Mouse (Mus musculus) kidney, adult 9 months (tissue): ENCODE measurements around the gene Rita1.

Experiments
- DNase-seq: peaks from one replicate; pipeline ENCODE4 v3.0.0; 2022

The Rita1 gene

DNA sequence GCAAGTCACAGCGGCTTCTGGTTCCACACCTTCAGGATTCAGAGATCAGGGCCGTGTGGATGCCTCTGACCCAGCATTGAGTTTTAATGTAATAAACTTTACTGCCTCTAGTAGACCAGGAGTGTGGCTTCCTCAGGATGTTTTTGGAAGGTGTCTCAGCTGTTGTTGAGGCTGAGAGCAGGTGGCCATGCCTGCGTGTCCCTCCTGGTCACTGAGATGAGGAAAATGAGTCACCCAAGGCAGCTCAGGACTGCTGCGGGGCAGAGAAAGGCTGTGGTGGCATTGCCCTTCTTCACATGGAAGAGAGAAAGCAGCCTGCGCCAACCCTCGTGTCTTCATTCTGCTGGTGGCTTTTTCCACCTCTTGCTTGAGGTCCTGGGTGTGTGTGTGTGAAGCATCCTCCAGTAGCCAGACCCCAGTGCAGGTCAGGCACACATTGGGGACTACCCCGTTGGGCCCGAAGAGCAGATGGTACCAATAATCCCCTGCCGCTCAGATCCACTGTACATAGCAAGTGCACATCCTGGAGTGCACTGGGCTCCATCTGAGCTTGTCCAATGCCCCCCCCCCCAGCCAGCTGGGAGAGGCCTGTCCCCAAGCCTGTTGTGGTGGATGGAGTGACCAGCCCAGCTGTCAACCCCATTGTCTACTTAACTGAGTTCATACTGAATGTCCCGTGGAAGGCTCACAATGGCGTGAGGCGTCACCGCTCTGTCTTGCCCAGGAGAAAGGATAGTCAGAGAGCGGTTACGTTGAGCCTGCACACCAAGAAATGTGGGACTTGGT is 15.3 kb upstream of the Rita1 start:
- DNase-seq, result no peak

DNA sequence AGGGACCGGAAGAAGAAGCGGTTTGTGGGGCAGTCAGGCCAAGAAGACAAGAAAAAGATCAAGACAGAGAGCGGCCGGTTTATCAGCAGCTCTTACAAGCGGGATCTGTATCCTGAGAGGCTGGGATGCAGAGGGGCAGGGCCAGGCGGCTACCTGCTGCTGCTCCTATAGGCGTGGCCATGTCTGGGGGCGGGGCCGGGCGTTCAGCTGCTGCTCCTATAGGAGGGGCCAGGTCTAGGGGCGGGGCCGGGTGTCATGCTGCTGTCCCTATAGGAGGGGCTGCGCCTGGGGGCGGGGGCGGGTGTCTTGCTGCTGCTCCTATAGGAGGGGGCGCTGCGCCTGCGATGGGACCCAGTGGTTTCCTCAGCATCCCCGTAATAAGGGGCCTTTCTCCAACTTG is 14.0 kb upstream of the Rita1 start:
- no peak for DNase-seq

DNA sequence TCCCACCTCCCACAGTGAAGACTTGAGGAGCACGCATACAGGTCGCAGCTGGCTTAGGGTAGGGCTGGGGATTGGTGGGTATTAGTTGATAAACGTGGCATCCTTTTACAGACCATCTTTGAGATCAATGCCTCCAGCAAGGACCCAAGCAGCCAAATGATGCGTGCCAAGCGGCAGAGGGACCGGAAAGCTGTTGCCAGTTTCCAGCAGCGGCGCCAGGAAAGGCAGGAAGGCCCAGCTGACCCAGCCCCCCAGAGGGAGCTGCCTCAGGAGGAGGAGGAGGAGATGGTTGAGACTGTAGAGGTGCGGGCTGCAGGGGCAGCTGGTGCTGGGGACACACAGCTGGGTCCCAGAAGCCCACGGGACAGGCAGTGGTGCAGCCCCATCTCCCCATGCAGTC is 12.0 kb upstream of the Rita1 start:
- DNase-seq, result no peak

DNA sequence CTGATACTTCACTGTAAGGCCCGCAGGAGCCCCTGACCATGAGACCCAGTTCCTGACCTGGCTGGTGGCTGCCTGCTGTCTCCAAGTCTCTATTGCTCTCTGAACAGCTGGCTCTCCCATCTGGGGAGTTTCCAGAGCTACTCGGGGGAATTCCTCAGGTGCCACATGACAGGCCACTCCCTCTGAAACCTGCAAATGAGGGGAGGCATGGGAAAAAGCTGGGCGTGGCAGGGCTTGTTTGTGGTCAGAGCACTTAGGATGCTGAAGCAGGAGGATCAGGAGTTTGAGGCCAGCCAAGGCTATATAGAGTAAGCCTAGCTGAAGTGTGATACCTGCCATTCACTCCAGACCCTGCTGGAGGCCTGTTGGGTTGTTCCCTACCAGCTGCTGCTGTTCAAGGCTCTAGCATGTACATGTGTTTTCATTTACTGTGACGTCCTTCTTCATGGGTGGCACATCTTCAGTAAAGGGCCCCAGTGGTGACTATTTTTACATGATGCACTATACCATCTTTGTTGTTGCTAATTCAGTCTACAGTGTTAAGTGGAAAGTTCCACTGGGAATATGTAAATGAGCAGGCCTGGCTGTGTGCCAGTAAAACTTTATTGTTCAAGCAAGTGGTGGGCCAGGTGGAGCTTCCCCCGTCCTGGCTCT is 9.9 kb upstream of the Rita1 start:
- peak; percentile 51 for DNase-seq

DNA sequence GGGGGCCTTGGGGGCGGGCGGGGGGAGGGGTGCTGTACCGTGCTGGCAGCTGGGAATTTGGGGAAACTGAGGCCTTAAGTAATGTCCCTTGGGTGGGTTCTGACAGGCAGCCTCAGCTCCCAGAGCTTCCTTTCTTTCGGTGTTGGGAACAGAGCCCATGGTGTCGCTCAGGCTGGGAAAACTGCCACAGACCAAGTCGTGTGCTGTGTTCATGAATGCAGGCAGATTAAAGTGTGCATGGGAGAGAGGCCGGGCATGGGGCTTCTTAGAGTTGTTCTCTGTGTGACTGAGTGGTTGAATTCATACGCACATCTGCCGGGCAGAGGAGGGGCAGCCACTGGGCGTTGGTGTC is 9.4 kb upstream of the Rita1 start:
- DNase-seq, result no peak

DNA sequence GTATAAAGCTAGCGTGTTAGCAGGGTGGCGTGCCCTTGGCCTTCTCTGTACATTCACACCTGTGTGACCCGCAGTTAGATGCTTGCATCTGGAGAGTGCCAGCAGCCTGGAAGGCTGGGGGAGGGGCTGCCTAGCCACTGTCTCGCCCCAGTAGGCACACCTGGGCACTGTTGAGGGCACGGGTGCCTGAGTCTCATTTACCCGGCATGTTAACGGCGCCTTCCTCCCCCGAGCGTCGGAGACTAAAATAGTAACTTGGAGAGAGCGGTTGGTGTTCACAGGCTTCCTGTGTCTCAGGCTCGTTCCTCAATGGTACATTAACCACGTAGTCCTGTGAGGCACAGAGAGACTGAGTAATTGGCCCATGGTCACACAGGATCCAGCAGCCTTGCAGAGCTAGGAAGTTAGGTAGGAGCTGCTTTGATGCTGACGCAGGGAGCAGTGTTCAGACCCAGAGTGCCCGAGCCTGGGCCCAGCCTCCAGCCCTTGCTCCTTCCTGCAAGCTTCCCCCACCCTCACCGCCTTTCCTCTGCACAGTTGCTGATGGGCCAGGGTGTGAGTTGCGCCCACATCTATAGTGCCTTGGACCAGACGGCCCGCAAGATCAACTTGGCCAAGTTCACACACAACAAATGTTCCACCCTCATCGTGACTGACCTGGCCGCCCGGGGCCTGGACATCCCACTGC is 8.8 kb upstream of the Rita1 start:
- peak; percentile 70 for DNase-seq

DNA sequence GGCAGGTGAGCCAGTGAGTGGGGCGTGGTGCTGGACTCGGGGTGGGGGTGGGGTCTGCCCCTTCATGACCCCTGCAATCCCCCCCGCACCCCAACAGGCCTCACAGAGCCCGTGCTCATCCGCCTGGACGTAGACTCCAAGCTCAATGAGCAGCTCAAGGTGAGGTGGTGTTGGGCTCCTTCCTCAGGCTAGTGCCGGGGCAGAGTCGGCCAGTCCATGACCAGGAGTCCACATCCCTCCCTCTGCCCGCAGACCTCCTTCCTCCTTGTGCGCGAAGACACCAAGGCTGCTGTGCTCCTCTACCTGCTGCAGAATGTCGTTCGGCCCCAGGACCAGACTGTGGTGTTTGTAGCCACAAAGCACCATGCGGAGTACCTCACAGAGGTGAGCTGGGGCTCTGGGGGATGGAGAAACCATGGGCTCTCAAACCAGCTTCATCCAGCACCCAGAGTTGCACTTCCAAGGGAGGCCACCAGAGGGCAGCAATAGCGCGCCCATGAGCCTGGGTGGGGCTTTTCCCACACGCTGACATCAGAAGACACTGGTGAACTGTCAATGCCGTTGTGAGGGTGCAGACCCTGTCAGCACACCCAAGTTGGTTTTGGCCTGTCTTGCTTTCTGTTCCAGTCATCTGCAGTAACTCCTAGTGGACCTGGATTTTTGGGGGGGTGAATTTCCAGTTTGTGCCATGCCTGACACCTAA is 8.1 kb upstream of the Rita1 start:
- peak; percentile 85 for DNase-seq

DNA sequence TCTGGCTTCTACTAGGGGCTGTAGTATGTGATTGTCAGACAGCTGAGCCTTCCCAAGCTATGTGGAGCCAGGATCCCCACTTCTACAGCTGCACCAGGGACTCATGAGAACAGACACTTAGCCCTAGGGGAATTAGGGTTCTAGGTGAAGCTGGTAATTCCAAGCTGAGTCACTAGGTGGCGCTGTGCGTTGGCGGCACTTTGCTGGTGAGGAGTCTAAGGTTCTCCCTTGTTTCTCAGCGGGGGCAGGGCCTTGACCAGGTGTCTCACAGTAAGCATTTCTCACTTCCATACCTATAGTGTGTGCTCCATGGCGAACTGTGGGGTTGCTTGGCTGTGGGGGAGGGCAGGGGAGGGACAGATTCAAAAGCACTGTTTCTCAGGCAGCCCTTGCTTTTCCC is 6.8 kb upstream of the Rita1 start:
- DNase-seq, result peak; percentile 62

DNA sequence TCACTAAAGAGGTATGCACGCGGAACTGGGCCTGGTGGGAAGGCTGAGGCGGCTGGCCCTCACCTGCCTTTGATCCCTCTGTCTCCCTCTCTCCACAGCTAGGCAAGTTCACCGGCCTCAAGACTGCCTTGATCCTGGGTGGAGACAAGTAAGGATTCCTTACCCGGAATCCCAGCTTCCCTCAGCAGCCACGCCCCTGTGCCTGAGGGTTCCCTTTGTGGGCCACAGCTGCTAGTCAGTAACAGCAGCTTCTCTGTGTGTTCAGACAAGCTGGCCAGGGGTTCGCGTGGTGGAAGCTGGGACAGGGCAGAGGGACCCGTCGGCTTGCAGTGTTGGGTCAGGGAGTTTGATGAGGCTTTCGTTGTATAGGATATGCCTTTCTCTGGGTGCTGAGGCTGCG is 6.4 kb upstream of the Rita1 start:
- no peak for DNase-seq

DNA sequence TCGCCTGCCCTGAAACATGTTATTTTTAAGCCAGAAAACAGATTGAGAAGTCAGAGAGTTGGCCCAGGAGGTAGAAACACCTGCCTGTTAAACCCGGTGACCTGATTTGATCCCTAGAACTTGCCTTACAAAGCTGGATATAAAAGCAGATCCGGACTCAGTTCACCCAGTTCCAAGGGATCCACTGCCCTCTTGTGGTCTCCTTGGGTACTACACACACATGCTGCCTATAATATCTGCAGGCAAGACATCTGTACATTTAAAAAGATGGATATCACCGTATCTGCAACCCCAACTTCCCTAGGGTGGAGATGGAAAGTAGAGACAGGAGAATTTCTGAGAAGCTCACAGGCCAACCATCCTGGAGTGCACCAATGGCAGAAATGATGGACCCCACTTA is 3.5 kb upstream of the Rita1 start:
- peak; percentile 53 for DNase-seq

DNA sequence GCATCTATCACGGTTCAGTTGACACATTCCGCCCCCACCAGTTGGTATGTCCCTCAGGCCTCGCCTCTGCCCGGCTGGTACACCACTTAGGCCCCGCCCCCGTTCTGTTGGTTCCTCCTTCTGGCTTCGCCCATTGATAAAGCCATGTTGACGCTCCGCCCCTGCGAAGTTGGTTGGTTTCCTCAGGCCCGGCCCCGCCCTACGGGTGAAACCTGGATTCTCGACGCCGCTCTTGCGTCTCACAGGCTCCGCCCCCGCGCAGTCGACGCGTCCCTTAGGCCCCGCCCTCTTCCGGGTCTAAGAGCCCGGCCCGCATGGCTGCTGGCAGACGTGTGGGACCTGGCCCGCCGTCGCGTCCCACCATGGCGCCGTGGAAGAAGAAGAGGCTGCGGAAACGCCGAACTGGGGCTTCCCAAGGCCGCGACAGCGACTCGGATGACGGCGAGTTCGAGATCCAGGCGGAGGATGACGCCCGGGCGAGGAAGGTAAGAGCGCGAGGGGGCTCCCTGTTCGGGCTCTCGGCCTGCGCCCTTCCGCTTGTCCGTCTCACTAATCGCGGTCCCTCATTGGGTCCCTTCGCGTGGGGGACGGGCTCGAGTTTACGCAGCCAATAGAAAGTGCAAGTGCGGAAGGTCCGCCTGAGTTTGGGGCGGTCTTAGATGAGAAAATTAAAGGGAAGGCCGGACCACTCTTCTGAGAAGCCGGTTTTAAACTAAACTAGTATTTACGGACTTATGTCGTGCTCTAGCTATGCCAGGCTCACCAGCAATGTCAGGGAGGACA is 624 bp upstream of the Rita1 start:
- DNase-seq, result peak; percentile 100

DNA sequence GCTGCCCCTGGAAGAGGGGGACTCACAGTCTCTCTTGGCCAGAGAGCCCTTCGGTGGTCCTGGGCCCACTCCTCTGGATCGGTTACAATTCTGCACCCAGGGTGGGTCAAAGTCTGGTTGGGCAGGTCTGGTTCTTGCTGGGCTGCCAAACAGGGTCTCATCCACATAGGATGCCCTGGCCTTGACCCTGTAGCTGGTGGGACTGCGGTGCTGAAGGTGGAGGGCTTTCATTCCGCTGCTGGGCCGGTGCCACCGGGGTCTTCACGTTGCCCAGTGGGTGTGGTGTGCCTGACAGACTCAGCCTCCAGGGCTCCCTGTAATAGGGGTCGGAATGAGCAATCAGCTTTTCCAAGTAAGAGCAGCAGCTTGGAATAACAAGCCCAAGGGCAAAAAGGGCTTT is 973 bp downstream of the Rita1 start:
- peak; percentile 34 for DNase-seq

DNA sequence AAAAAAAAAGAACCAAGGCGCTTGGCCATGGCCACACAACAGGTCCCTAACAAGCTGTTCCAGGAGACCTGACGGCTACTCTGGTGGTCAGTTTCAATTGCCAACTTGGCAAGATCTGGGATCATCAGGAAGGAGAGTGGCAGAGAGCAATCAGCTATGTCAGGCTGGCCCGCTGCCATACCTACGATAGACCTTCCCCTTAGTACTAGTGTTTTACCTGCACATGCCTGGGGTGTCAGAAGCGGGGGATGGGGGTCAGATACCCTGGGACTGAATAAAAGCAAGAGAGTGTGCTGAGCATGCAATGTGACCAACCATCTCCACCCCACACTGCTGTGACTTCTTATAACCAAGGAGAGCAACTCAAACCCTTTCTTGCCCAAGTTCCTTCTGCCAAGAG is 1.5 kb downstream of the Rita1 start:
- peak; percentile 52 for DNase-seq

DNA sequence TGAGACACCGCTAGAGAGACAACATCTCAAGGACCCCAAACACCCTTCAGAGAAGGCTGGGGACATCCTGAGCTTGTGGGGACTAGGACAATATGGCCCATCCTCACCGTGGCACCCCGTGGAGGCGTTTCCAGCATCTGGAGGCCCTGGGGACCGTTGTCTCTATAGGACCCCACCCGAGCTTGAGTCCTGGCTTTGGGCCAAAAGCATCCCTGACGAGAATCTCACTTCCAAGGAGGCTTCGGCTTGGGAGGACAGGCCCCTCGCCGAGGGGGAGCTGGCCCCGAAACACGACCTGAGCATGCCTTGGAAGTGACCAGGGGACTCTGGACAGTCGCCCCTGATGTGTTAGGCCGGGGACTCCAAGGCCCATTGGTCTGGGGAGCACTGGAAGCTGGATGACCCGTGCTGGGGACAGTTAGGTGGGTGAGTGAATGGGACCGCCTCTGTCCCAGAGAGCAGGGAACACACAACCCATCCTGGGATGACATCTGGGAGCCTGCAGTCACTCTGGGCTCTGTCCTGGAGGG is 3.1 kb downstream of the Rita1 start:
- no peak for DNase-seq

DNA sequence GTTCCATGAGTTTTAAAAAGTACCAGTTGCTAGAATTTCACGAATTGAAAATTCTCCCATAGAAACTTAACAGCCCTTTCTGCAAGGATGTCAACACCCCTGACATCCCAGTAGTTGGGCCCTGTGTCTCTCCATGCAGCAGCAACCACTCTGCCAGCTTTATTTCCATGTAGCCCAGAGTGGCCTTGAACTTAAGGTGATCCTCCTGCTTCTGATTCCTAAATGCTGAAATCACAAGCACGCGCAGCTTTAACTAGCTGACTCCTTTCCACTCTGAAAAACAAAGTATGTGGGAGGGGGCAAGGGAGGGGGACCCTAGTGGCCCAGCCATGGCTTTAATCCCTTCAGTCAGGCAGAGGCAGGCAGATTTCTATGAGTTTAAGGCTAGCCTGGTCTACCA is 5.1 kb downstream of the Rita1 start:
- no peak for DNase-seq

DNA sequence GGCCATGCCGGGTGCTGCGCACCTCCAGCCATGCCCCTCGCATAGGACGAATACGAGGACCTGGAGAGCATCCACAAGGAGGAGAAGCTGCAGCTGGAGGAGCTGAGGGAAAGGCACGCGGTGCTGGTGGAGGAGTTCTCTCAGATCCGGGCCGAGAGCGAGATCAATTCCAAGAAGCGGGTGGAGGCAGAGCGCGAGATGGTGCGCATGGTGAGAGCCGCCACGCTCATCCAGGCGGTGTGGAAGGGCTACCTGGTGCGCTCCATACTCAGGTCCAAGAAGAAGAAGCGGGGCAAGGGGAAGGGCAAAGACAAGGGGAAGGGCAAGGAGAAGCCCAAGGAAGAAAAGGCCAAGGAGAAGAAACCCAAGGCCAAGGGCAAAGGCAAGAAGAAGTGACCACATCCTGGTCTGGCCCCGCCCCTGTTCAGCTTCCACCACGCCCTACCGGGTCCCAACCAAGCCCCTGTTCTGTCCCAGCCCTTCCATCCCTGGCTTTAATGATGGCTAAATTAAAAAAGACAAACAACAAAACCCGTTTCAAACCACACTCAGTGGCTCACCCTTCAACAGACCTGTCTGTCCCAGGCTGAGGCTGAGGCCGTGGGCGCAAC is 5.7 kb downstream of the Rita1 start:
- no peak for DNase-seq

DNA sequence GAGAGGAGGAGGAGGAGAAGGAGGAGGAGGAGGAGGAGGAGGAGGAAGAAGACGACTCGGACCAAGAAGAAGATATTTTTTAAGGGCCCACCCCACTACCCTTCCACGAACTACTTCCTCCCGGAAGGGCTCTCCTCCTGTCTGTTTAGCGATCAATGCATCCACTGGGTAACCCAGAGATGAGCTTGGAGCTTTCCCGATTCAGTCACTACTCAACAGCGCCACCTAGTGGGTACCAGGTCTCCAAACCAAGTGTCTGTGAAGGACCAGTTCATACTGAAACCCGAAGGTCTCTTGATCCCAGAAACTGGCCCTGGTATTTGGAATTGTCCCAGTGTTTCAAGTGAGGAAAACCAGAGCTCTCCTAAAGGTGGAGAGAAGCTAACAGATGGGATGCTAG is 6.7 kb downstream of the Rita1 start:
- DNase-seq, result peak; percentile 87

DNA sequence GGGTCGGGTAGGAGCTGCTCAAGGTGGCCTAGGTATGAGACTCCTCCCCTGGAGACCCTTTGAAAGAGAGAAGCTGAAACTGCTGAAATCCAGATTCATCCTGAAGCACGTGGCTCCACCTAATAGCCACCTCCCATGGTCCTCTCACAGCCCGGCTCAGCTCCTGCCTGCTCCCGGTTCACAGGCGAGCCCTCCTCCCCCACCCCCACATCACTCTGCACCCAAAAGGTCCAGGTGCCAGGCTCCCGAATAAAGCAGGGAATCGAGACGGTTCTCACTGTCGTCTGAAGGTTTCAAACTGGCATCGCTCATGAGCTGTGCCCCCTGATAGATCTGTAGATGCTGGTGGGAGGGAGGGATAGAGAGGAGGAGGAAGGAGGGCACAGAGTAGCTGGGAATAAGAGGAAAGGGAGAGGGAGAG is 7.1 kb downstream of the Rita1 start:
- no peak for DNase-seq

DNA sequence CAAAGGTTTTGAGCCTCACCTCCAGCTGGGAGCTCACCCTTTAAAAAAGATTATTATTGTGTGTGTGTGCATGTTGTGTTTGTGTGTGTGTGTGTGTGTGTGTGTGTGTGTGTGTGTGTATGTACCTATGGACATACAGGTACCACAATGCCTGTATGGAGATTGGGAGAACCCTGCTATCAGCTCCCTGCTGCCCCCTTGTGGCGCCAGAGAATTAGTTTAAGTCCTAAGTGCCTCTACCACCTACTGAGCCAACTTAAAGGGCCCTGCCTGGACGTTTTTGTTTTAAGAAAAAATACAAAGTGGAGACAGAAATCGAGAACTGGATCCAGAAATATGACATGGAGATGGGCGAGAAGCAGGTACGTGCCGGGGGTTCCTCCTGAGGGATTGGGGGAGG is 7.5 kb downstream of the Rita1 start:
- DNase-seq, result peak; percentile 88

DNA sequence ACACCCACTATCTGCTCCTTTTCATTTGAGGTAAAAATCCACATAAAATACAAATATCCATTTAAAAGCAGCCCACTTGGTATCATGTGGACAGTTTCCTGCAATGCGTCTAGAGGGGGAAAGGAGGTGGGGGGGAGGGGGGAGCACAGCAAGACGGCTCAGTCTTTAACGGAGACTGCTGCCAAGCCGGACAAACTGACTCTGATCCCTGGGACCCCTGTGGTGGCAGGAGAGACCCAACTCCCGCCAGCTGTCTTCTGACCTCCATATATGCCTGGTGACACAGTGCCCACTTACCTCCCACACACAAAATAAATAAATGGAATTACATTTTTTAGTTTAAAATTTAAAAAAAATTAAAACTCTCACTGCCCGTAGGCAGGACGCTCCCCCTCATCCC is 8.9 kb downstream of the Rita1 start:
- no peak for DNase-seq

DNA sequence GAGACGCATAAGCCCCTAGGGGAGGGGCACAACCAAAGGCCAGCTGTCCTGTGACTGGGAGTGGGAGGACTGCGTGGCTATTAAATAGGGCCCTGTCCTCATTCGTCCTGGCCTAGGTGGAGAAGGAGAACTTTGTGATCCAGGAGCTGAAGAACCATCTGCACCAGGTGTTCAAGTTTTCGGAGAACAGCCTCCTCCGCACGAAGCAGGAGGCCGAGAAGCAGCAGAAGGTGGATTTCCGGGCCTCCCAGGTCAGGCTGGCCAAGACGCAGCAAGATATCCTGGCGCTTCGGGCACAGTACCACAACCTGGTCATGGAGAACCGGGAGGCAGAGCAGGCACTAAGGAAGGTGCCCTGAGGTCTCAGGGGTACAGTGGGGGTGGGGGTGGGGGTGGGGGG is 10.2 kb downstream of the Rita1 start:
- DNase-seq, result no peak
